Mouse (Mus musculus): ENCODE data around the gene Ankrd31.
"Not testable (repeated sequence)": the region's sequence is repeated elsewhere in the genome, so short reads cannot be mapped to it uniquely, and the experiment has no call there.

Gene Ankrd31

DNA sequence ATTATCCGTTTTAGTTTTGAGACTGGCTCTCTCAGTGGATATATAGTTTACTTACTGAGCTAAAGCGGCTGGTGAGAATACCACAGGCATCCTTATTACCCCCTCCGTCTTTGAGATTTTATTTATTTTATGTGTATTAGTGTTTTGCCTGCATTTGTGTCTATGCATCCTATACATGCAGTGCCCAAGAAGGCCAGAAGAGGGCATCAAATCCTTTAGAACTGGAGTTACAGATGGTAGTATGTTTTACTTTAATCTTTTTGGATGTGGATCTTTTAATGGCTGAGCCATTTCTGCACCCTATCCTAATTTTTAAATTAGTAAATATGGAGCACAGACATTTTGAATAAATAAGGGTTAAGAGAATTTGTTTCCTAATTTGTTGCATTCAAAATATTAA lies 107.1 kb downstream of the Ankrd31 start:
- DNase-seq (ENCODE audit: low spot score in 2 of 2) = peak; percentile 60 to 64

DNA sequence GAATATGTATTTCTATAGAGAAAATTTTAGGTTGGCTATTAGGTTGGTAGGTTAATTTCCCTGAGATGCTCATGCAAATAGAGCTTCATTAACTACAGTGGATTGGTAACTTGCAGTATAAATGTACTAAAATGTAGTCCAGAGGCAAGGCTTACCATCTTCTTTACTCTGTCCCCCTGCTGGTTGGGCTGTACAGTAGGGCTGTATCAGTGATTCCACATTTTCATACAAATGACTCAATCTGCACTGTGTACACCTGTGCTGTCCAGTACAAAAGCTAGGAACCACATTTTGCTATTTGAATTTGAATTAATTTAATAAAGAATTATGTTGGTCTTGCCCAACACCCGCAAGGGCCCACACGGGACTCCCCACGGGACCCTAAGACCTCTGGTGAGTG lies 111.1 kb downstream of the Ankrd31 start:
- no peak for DNase-seq (ENCODE audit: low spot score in 2 of 2)

DNA sequence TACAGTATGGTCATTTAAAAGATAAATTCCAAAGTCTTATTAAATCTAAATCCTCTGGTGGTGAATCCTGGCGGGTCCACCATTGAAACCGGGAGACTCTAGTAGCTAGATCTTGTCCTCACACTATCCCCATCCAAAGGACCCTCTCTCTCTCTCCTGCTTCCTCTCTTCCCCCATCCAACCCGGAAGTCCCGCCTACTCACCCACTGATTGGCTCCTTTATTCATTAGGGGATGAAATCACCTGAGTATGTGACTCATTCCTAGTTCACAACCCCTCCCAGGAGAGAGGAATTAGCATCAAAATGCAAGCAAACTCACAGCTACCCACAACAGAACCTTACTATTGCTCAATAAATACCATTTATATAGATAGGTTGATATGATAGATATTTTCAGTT lies 122.7 kb downstream of the Ankrd31 start:
- DNase-seq (ENCODE audit: low spot score in 2 of 2) = no peak

DNA sequence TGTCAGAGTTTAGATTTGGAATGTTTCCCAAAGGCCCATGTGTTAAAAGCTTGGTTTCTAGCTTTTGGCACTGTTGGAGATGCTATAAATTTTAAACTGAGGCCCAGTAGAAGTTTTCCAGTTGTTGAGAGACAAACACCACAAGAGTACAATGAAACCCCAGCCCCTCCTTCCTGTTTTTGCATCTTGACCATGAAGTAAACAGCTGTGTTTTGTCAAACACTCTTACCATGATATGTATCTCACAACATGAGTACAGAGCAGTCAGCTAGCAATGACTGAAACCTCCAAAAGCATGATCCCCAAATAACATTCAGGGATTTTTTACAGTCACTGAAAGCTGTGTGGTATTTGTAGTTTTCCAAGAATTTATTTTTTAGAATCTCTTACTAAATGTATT lies 126.0 kb downstream of the Ankrd31 start:
- DNase-seq (ENCODE audit: low spot score in 2 of 2) = no peak

DNA sequence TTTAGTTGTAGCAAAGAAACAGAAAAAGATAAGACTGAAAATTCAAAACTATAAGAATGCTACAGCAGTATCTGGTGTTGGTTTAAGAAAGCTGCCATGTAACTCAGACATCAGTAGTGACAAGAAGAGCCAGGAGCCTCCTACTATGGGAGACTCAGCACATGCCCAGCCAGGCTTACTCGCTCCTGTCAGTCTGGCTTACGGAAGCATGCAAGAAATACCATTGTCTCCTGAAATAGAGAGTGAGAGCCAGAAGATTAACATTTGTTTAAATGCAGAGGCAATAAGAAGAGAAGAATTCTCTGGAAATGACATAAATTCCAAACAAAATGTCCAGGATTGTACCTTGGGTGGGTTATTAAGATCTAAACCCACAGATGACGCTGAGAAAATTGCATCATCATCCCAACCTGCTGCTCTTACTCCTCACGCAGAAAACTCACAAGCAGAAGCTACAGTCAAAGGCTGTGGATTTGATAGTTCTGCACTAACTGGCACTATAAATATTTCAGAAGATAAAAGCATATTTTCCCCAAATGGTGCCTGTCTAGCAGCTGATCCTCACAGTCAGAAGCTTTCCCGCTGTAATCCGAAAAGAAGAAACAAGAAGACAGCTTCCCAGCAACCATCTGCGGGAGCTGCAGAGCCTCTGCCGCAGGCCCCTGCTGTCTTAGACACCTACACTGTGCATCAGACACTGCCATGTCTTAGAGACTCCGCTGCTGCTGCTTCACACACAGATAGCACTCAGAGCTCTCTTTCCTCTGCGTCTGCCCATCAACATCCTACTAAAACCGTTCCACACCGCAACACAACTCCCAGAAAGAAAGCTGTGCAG lies 130.4 kb downstream of the Ankrd31 start:
- DNase-seq (ENCODE audit: low spot score in 2 of 2) = peak; percentile 22 to 38

DNA sequence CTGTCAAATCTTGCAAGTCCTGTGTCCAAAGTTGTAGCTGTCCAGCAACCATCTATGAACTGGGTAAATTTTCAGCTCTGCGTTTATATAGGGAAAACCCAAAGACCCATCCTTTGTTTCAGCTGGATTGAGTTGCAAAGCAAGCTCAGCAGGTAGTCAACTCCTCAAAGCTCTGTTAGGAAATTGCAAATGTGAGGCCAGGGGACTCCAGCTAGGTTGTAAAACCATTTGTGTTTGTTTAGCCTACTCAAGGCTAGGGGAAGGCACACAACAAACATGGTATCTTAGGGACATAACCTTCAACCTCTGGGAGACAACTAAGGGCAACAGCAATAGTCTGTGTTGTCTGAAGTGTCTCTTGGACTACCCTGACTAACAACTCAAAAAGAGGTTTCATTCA lies 136.5 kb downstream of the Ankrd31 start:
- DNase-seq (ENCODE audit: low spot score in 2 of 2) = no peak

DNA sequence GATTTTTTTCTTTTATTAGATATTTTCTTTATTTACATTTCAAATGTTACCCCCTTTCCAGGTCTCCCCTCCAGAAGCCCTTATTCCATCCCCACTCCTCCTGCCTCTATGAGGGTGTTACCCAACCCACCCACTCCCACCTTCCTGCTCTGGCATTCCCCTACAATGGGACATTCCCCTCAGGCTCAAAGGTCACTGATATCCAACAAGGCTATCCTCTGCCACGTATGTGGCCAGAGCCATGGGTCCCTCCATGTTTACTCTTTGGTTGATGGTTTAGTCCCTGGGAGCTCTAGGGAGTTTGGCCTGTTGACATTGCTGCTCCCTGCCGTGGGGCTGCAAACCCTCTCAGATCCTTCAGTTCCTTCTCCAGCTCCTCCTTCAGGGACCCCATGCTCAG lies 141.9 kb downstream of the Ankrd31 start:
- DNase-seq (ENCODE audit: low spot score in 2 of 2) = no peak

DNA sequence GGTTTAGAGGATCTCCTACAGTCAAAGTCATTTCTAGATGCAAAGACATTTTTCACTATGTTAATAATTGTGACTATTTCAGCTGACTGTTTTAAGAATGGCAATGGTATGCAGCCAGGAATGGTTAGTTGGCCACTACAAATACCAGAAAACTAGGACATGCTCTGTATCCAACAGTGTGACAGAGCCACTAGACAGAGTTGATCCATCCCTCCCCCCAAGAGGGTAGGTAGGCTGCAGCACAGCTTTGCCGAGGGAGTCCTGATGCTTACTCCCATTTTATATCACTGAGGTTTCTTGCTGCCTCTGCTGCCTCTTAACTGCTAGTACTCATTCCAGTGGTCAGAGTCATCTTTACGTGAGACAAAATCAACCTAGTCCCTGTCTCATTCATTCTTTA lies 147.1 kb downstream of the Ankrd31 start:
- DNase-seq (ENCODE audit: low spot score in 2 of 2) = no peak

DNA sequence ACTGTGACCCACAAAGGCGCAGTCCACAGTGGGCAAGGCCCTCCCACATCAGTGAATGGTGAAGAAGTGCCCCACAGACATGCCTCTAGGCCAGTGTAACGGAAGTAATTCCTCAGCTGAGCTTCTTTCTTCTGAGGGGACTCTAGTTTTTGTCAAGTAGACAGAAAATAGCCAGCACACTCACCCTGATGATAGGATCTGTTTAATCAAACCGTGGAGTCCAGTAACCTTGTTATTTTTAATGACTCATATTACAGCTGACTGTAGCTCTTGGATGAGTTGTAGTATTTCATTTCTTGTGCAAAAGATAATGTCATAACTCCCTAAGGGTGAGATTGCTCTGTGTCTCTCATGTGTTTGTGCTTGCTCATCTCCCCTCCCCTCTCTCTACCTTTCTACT lies 158.6 kb downstream of the Ankrd31 start:
- DNase-seq (ENCODE audit: low spot score in 2 of 2) = no peak

DNA sequence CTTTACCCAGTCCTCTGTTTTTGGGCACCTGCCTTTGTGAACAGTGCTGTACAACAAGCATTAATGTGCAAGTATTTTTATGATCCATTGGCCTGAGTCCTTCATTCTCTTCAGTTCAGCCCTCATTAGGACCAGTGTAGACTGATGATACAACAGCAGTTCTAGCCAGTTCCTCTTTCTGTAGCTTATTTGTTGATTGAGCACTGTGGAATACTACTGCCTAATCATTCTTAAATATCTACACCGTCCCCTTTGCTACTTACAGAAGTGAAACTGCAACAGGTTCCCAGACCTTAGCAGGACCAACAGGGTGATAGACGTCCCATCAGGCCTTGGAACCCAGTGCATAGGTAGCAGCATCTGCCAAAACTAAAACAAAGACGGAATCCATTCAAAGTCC lies 163.1 kb downstream of the Ankrd31 start:
- DNase-seq (ENCODE audit: low spot score in 2 of 2) = no peak

DNA sequence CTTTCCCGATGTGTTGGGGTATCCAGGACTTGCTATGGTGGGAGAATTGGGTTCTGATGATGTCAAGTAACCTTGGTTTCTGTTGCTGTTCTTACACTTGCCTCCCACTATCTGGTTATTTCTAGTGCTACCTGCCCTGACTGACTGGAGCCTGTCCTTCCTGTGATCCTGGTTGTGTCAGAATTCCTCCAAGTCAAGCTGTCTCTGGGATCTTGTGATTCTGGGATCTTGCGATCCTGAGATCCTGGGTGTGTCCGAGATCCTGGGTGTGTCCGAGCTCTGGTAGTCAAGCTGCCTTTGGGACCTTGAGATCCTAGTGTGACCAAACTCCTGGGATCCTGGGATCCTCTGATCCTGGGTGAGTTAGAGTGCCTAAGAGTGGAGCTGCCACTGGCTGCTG lies 175.1 kb downstream of the Ankrd31 start:
- not testable (repeated sequence) for DNase-seq (ENCODE audit: low spot score in 2 of 2)

DNA sequence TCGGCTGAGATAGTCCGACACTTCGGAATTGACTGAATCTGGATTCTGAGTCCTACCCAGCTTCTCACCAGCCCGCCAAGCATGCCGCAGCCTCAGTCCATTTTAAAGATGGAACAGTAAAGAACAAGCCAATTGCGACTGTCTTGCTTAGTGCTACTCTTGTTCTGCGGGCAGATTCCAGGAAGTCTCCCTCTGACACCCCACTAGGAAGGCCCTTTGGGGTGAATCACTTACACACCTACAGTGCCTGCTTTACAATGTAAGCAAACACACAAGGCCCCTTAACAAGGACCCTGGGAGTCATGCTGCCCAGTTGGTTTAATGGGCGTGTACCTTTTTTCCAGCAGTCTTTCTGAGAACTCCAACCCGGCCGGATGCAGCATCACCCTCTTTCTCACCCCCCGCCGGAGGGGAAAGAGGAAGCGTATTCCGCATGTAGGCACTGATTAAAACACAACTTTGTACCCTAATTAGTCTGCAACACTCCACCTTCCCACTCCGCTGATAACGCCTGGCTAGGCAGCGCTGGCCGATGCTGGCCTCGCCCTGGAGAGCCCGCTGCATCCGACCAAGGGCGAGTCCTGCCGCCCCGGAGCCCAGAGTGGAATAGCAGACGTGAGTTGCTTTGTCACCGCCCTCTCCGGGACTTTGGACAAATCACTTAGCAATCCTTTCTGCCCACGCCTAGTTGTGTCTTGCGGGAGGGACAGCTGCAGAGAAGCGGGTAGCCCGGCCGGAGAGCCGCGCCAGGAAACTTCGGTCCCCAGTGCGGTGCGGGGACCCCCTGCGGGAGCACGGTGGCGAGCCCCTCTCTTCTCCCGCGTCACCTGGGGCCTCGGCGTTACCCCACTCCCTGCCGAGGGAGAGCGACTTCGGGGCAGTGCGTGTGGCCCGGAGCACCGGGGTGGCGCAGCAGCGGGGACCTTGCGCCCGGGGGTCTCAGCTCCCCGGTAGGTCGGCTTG lies 176.2 kb downstream of the Ankrd31 start, which contains the start of gene Gcnt4:
Gene Gcnt4, plus strand, starts transcription at position 691 of the 963 bp plus-strand sequence.
- DNase-seq (ENCODE audit: low spot score in 2 of 2) = no peak

DNA sequence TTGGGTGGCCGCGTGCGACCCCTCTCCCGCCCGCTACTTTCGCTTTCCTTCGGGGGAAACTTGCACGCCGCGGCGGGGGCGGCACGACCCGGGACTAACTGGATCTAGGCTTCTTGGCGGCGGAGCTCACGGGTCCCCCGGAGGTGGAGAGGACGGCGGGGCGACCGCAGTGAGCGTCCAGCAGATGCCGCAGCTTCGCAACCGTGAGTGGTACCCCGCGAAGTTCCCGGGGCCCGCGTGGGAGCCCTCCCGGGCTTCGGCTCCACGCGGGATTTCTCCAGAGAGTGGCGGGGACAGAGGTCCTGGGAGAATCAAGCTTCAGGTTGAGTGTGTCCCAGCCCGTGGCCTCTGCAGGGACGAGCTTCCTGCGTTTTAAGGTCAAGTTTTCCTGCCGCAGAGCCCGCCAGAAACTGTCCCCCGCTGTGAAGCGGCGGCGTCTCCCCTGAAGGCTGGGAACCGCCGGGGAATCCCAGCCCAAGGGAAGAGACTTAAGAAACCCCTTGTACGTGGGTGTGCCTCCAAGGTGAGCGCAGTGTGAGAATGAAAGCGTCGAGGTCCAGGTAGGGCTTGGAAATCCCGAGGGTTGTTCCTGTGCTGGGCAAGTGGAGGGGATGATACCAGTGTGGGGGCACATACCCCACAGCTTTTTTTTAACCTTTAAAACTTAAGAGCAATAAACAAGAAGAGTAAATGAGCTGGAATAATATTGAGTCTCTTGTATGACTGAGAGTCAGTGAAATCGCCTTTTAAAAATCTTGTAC lies 177.1 kb downstream of the Ankrd31 start:
- DNase-seq (ENCODE audit: low spot score in 2 of 2) = no peak

DNA sequence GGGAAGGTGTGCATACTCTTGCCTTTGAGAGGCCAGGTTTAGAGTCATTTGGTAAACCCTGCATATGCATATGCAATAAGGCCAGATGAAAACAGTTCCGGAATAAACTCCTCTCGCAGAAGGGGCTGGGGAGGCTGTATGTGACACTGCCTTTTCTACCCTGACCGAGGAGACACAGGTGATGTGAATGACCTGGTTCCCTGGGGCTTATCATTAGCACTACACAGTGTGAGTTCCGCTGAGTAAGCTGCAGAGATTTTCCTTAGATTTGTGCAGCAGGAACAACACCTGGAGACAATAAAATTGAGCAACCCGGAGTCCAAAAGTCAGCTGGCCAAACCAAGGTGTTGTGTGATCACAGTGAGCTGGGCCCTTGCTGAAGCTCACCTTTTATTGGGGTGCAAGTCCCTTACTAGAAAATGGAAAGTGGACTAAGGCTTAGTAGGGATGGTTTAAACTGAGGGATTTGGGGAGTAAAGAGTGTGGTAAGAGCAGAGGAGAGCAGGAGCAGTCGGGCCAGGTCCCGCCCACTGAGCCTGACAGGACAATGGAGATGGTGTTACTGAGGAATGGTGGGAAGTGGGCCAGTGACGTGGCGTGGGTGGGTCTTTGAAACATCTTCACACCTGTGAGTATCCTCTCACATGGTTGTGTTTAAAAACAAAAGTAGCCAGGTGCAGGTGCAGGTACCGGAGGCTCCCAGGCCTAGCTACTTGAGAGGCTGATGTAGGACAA lies 178.1 kb downstream of the Ankrd31 start:
- DNase-seq (ENCODE audit: low spot score in 2 of 2) = no peak

DNA sequence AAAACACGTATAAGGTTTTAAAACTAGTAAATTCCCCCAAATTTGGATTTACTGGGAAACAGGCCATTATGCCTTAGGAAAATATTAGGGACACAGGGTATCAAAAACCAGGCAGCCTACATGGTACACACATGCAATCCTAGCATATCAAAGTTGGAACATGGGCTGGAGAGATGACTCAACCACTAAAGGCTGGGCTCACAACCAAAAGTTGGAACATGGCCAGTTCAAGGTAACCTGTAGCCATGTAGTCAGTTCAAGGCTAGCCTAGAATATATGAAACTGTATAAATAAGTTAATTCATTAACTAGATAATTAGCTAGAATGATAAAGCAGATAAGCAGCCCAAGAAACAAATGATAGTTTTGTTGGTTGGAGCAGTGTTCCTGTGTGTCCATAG lies 179.7 kb downstream of the Ankrd31 start:
- DNase-seq (ENCODE audit: low spot score in 2 of 2) = no peak

DNA sequence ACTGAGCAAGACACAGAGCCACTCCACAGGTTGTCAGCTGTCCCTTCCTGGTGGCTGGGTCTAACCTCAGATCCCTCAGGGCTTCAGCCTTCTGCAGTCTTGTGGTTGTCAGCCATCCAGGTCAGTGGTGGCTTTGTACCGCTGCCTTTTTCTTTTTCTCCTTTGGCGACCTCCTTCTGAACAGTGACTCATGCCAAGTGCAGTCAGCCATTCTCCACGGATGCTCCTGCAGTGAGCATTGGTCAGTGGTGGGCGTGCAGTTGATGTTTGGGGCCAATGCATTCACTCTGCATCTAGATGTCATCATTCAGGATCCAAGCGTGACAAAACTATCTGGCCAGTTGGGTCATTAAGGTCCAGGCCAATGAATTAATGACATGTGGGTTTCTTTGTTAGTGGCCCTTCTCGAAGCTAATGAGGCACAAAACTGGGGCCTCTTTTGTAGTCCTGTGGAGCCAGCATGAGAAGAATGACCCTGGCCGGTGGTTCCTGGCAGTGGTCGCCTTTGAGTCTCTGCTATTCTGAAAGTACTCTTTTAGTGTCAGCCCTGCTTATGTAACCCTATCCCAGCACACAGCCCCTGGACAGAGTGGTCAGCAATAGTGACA lies 180.5 kb downstream of the Ankrd31 start:
- DNase-seq (ENCODE audit: low spot score in 2 of 2) = no peak

DNA sequence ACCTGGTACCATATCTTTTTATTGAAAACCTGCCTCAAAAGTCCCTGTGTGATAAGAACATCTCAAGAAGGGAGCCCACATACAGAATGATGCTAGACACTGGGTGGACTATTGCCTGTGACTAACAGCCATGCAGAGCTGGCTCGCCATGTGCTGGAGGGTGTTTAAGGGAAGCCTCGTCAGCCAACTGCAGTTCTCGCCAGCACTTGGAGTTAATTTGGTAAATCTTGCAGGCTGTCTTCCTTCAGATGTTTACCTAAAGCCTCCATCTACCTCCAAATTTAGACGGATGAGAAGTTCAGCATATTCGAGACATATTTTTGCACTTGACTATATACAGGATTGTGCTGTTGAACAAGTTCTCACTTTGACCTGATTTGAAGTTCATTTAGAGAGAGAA lies 184.7 kb downstream of the Ankrd31 start:
- DNase-seq (ENCODE audit: low spot score in 2 of 2) = peak; percentile 80 to 88

DNA sequence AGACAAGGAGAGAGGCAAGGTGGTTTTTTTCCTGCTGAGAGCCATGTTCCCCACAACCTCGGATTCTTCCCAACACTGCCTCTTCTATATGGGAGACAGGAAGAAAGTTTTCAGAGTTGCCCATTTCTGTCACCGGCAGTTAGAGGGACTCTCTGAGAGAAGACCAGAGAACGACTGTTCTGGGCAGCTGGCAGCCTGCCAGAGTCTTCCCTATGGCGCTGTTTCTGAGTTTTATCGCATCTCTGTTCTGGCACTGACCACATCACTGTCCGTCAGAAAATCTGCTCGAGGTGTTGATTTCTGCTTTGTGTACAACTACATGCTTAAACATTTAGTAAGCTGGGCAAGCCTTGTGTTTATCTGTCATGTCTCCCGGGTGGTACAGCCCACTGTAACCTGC lies 185.3 kb downstream of the Ankrd31 start:
- DNase-seq (ENCODE audit: low spot score in 2 of 2) = no peak

DNA sequence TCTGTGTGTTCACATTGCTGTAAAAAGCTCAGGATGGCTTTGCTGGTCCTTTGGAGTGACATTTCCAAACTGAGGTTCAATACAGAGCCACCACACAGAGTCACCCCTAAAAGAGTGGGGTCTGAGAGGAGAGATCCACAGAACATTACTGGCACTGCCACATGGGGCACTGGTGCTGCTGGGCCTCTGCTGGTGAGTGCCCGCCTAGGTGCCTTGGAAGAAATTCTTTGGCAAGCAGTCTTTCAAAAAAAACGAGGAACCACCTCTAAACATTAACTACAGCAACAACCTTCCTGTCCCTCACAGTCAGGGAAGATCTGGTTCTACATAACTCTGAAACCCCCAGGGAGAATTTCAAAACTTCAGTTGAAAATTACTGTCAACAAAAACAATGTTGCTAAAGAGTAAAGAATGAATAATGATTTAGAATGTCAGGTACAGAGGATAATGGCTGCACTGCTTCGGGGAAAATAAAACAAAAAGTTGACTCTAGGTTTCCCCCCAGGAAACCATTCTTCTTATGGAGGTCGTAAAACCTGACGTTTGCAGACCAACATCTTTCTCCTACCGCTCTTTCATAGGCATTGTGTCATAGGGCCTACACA lies 188.2 kb downstream of the Ankrd31 start:
- no peak for DNase-seq (ENCODE audit: low spot score in 2 of 2)

DNA sequence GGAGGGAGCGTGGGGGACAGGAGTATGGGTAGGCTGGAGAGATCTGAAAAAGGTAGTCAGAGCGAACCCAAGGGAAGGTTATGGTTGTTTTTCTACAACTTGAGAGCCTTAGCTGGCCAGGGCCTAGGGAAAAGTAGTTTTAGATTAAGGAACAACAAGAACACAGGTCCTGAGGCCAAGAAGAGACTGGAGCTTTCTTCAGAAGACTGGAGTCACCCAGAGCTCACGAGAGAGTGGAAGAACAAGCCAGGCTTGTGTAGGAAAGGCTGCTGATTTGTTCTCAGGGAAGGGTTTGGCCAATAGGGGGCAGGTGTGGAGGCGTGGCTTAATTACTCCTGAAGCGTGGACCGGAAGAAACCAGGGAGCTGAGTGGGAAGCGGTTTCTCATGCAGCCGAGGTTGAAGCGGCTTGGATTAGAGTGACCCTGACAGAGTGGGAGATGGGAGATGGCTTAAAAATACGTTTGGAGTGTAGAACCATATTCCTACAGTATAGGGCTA lies 189.0 kb downstream of the Ankrd31 start:
- no peak for DNase-seq (ENCODE audit: low spot score in 2 of 2)
